Mouse (Mus musculus): Measurements from ENCODE around the gene Olfr787. TPM values are rescaled to one million over a fixed set of nuclear protein-coding genes. Genes with fewer than 3 reads are reported as not detected.

Olfr787 gene
- polyA plus RNA-seq (2012; rRNA removed): 0.01 TPM in 1 of 2 replicates, not detected in the other

GRCm38 (mm10) chr10:129461562-129461961 lies at the start of gene Olfr787:
TSS of gene Olfr787 (plus strand) at chr10:129461862.

GRCm38 (mm10) chr10:129427006-129427405 lies 34.7 kb upstream of the Olfr787 start, which contains the start of gene Olfr786:
TSS of gene Olfr786 (plus strand) at chr10:129427306.

GRCm38 (mm10) chr10:129470698-129471097 lies 9.0 kb downstream of the Olfr787 start, which contains the start of gene Olfr788:
TSS of gene Olfr788 (plus strand) at chr10:129470998.

GRCm38 (mm10) chr10:129484452-129484851 lies 22.8 kb downstream of the Olfr787 start, which contains the start of gene Olfr789:
TSS of gene Olfr789 (plus strand) at chr10:129484752.

GRCm38 (mm10) chr10:129498192-129498591 lies 36.5 kb downstream of the Olfr787 start, which contains the start of gene Olfr790:
TSS of gene Olfr790 (plus strand) at chr10:129498492.

Other genes with a start within 250 kb of the Olfr787 start
- not detected in 2 replicates for gene Olfr774, start 225.7 kb upstream of the Olfr787 start, polyA plus RNA-seq (2012; rRNA removed)
- not detected in 2 replicates for gene Olfr775, start 213.4 kb upstream of the Olfr787 start, polyA plus RNA-seq (2012; rRNA removed)
- not detected in 2 replicates for gene Olfr776, start 202.7 kb upstream of the Olfr787 start, polyA plus RNA-seq (2012; rRNA removed)
- gene Olfr777, start 190.4 kb upstream of the Olfr787 start, polyA plus RNA-seq (2012; rRNA removed): not detected in 2 replicates
- not detected in 2 replicates for gene Olfr780, start 143.7 kb upstream of the Olfr787 start, polyA plus RNA-seq (2012; rRNA removed)
- not detected in 2 replicates for gene Olfr781, start 133.0 kb upstream of the Olfr787 start, polyA plus RNA-seq (2012; rRNA removed)
- gene Olfr782, start 113.0 kb upstream of the Olfr787 start, polyA plus RNA-seq (2012; rRNA removed): not detected in 2 replicates
- 0.06 TPM in 2 replicates for gene Olfr784, start 77.8 kb upstream of the Olfr787 start, polyA plus RNA-seq (2012; rRNA removed)
- not detected in 2 replicates for gene Olfr785, start 56.4 kb upstream of the Olfr787 start, polyA plus RNA-seq (2012; rRNA removed)
- gene Olfr786, start 34.6 kb upstream of the Olfr787 start, polyA plus RNA-seq (2012; rRNA removed): not detected in 2 replicates
- gene Olfr788, start 9.1 kb downstream of the Olfr787 start, polyA plus RNA-seq (2012; rRNA removed): not detected in 2 replicates
- not detected in 2 replicates for gene Olfr789, start 22.9 kb downstream of the Olfr787 start, polyA plus RNA-seq (2012; rRNA removed)
- gene Olfr790, start 36.6 kb downstream of the Olfr787 start, polyA plus RNA-seq (2012; rRNA removed): not detected in 2 replicates
- gene Olfr791, start 59.9 kb downstream of the Olfr787 start, polyA plus RNA-seq (2012; rRNA removed): not detected in 2 replicates
- not detected in 2 replicates for gene Olfr792, start 77.3 kb downstream of the Olfr787 start, polyA plus RNA-seq (2012; rRNA removed)
- gene Olfr794, start 105.8 kb downstream of the Olfr787 start, polyA plus RNA-seq (2012; rRNA removed): not detected in 2 replicates
- not detected in 2 replicates for gene Olfr796, start 150.7 kb downstream of the Olfr787 start, polyA plus RNA-seq (2012; rRNA removed)
- not detected in 2 replicates for gene Olfr798, start 166.1 kb downstream of the Olfr787 start, polyA plus RNA-seq (2012; rRNA removed)
- gene Olfr799, start 175.6 kb downstream of the Olfr787 start, polyA plus RNA-seq (2012; rRNA removed): not detected in 2 replicates
- not detected in 2 replicates for gene Olfr800, start 195.8 kb downstream of the Olfr787 start, polyA plus RNA-seq (2012; rRNA removed)
- not detected in 2 replicates for gene Olfr801, start 212.0 kb downstream of the Olfr787 start, polyA plus RNA-seq (2012; rRNA removed)
- not detected in 2 replicates for gene Olfr802, start 226.3 kb downstream of the Olfr787 start, polyA plus RNA-seq (2012; rRNA removed)
- gene Olfr803, start 232.4 kb downstream of the Olfr787 start, polyA plus RNA-seq (2012; rRNA removed): not detected in 2 replicates
- not detected in 2 replicates for gene Olfr804, start 241.3 kb downstream of the Olfr787 start, polyA plus RNA-seq (2012; rRNA removed)

Data from central nervous system, embryonic 14 days (tissue).